Mouse (Mus musculus): ENCODE results near the gene Zc3h12d. TPM values are rescaled to one million over a fixed set of nuclear protein-coding genes. Genes with fewer than 3 reads are reported as not detected.
"Not testable (repeated sequence)": the region's sequence is repeated elsewhere in the genome, so short reads cannot be mapped to it uniquely, and the experiment has no call there.

Zc3h12d gene
- total and polyA plus RNA-seq, 2 experiments from 2014 or later = 0.16 to 0.20 TPM

GRCm38 (mm10) chr10:7870571-7871315, 38.5 kb downstream of the Zc3h12d start:
- H3K4me3 ChIP-seq (ENCODE audit: low read depth, low read length) = no peak overlapping the region
- no peaks in the 10 kb centered on the region for H3K9me3 ChIP-seq (ENCODE audit: low read length)
- H3K4me1 ChIP-seq (ENCODE audit: insufficient read depth, low read length) = 0 out of 2 replicates have a peak, but pooled peaks cover 6% of the 10 kb centered on the region
- TF ChIP-seq CTCF (IDR thresholded peaks at IDR 0.05) = peak; percentile 46
- H3K27me3 ChIP-seq (ENCODE audit: insufficient read depth, low read length) = 0 out of 2 replicates have a peak, but pooled peaks cover 5% of the 10 kb centered on the region
- no peak overlapping the region for H3K9ac ChIP-seq (replicated peaks; ENCODE audit: low read length, poor library complexity, severe bottlenecking)
- WGBS = 68% methylated on average over 11 of the region's 11 CpGs
- DNase-seq (ENCODE audit: low spot score) (peak; percentile 11), ATAC-seq (ENCODE audit: low FRiP score) (no peak)
- H3K36me3 ChIP-seq (ENCODE audit: insufficient read depth, low read length) = no peaks in the 10 kb centered on the region
- no peak overlapping the region for H3K27ac ChIP-seq (ENCODE audit: low read depth, low read length)
- H3K4me2 ChIP-seq (ENCODE audit: low read depth, low read length, poor library complexity, severe bottlenecking) = no peak overlapping the region

DNA sequence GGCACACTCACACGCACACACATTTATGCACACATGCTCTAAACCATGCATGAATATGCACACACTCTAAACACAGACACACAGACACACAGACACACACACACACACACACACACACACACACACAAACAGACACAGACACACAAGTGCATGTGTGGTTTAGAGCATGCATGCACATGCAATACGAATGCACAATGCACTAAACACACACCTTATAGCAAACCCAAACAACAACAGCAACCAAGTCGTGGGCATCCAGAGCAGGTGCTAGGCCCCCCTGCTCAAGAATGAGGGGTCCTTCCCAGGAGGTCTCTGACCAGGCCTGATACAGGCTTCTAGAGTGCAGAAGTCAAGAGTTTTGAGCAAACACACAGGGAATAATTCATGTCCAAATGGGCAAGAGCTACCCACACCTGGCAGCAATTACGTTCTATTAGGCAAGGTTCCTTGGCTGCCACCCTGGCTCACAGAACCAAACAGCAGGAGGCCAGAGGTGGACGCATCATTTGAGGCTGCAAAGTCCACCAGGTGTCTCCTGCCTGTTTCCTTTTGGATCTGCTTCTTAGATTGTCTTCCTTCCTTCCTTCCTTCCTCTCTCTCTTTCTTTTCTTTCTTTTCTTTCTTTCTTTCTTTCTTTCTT, 39.2 kb downstream of the Zc3h12d start:
- no peaks in the 10 kb centered on the region for H3K36me3 ChIP-seq (ENCODE audit: insufficient read depth, low read length)
- H3K9ac ChIP-seq (replicated peaks; ENCODE audit: low read length, poor library complexity, severe bottlenecking) = no peak overlapping the region
- DNase-seq (ENCODE audit: low spot score) (no peak), ATAC-seq (ENCODE audit: low FRiP score) (no peak)
- 0 out of 2 replicates have a peak, but pooled peaks cover 5% of the 10 kb centered on the region for H3K27me3 ChIP-seq (ENCODE audit: insufficient read depth, low read length)
- no peaks in the 10 kb centered on the region for H3K9me3 ChIP-seq (ENCODE audit: low read length)
- H3K4me1 ChIP-seq (ENCODE audit: insufficient read depth, low read length) = 0 out of 2 replicates have a peak, but pooled peaks cover 6% of the 10 kb centered on the region
- no peak overlapping the region for H3K4me2 ChIP-seq (ENCODE audit: low read depth, low read length, poor library complexity, severe bottlenecking)
- TF ChIP-seq CTCF (IDR thresholded peaks at IDR 0.05) = no peak
- no peak overlapping the region for H3K4me3 ChIP-seq (ENCODE audit: low read depth, low read length)
- no peak overlapping the region for H3K27ac ChIP-seq (ENCODE audit: low read depth, low read length)
- WGBS = 90% methylated on average over 5 of the region's 5 CpGs

GRCm38 (mm10) chr10:7874194-7874593, 41.9 kb downstream of the Zc3h12d start:
- no peak for TF ChIP-seq CTCF (IDR thresholded peaks at IDR 0.05)
- Histone ChIP-seq H3K4me2 (ENCODE audit: low read depth, low read length, poor library complexity, severe bottlenecking) (no peak overlapping the region), H3K9me3 (ENCODE audit: low read length) (no peaks in the 10 kb centered on the region), H3K27ac (ENCODE audit: low read depth, low read length) (no peak overlapping the region), H3K36me3 (ENCODE audit: insufficient read depth, low read length) (no peaks in the 10 kb centered on the region), H3K4me3 (ENCODE audit: low read depth, low read length) (no peak overlapping the region), H3K4me1 (ENCODE audit: insufficient read depth, low read length) (no peaks in the 10 kb centered on the region), H3K27me3 (ENCODE audit: insufficient read depth, low read length) (no peaks in the 10 kb centered on the region), H3K9ac (replicated peaks; ENCODE audit: low read length, poor library complexity, severe bottlenecking) (no peak overlapping the region)
- 82% methylated on average over 7 of the region's 7 CpGs for WGBS
- ATAC-seq (ENCODE audit: low FRiP score) (no peak), DNase-seq (ENCODE audit: low spot score) (no peak)

DNA sequence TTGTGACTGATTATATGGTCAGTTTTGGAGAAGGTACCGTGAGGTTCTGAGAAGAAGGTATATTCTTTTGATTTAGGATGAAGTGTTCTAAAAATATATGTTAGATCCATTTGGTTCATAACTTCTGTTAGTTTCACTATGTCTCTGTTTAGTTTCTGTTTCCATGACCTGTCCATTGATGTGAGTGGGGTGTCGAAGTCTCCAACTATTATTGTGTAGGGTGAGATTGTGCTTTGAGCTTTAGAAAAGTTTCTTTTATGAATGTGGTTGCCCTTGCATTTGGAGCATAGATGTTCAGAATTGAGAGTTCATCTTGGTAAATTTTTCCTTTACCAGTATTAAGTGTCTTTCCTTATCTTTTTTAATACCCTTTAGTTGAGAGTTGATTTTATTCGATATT, 48.0 kb downstream of the Zc3h12d start:
- not testable (repeated sequence) for ATAC-seq (ENCODE audit: low FRiP score); H3K9me3 ChIP-seq (ENCODE audit: low read length); DNase-seq (ENCODE audit: low spot score); H3K4me2 ChIP-seq (ENCODE audit: low read depth, low read length, poor library complexity, severe bottlenecking); H3K4me3 ChIP-seq (ENCODE audit: low read depth, low read length); H3K27me3 ChIP-seq (ENCODE audit: insufficient read depth, low read length); H3K27ac ChIP-seq (ENCODE audit: low read depth, low read length); H3K36me3 ChIP-seq (ENCODE audit: insufficient read depth, low read length); H3K9ac ChIP-seq (replicated peaks; ENCODE audit: low read length, poor library complexity, severe bottlenecking); H3K4me1 ChIP-seq (ENCODE audit: insufficient read depth, low read length)
- 89% methylated on average over 3 of the region's 3 CpGs for WGBS

DNA sequence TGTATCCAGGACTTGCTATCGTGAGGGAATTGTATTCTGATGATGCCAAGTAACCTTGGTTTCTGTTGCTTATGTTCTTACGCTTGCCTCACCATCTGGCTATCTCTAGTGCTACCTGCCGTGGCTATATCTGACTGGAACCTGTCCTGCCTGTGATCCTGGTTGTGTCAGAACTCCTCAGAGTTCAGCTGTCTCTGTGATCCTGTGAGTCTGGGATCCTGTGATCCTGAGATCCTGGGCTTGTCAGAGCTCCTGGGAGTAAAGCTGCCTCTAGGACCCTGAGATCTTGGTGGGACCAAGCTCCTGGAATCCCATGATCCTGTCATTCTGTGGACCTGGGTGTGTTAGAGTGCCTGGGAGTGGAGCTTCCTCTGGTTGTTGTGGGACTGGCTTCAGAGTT, 49.7 kb downstream of the Zc3h12d start:
- Histone ChIP-seq H3K4me2 (ENCODE audit: low read depth, low read length, poor library complexity, severe bottlenecking) (no peak overlapping the region), H3K27me3 (ENCODE audit: insufficient read depth, low read length) (no peaks in the 10 kb centered on the region), H3K4me1 (ENCODE audit: insufficient read depth, low read length) (no peaks in the 10 kb centered on the region), H3K9ac (replicated peaks; ENCODE audit: low read length, poor library complexity, severe bottlenecking) (no peak overlapping the region), H3K36me3 (ENCODE audit: insufficient read depth, low read length) (no peaks in the 10 kb centered on the region), H3K27ac (ENCODE audit: low read depth, low read length) (no peak overlapping the region), H3K4me3 (ENCODE audit: low read depth, low read length) (no peak overlapping the region), H3K9me3 (ENCODE audit: low read length) (no peaks in the 10 kb centered on the region)
- WGBS = 88% methylated on average over 3 of the region's 3 CpGs
- no peak for DNase-seq (ENCODE audit: low spot score)
- no peak for ATAC-seq (ENCODE audit: low FRiP score)
- TF ChIP-seq CTCF (IDR thresholded peaks at IDR 0.05) = no peak

- Histone ChIP-seq H3K4me3 (ENCODE audit: low read depth, low read length) (no peak overlapping the region), H3K4me2 (ENCODE audit: low read depth, low read length, poor library complexity, severe bottlenecking) (no peak overlapping the region), H3K27ac (ENCODE audit: low read depth, low read length) (no peak overlapping the region), H3K27me3 (ENCODE audit: insufficient read depth, low read length) (no peaks in the 10 kb centered on the region), H3K9ac (replicated peaks; ENCODE audit: low read length, poor library complexity, severe bottlenecking) (no peak overlapping the region), H3K9me3 (ENCODE audit: low read length) (no peaks in the 10 kb centered on the region), H3K36me3 (ENCODE audit: insufficient read depth, low read length) (no peaks in the 10 kb centered on the region), H3K4me1 (ENCODE audit: insufficient read depth, low read length) (no peaks in the 10 kb centered on the region)
- WGBS = 3% methylated on average over 5 of the region's 5 CpGs
- ATAC-seq (ENCODE audit: low FRiP score) (peak; percentile 77; the same call in 1 of the 2 replicates), DNase-seq (ENCODE audit: low spot score) (peak; percentile 80)
- TF ChIP-seq CTCF (IDR thresholded peaks at IDR 0.05) = peak; percentile 100
These were observed 51.3 kb downstream of the Zc3h12d start for GRCm38 (mm10) chr10:7883524-7883923.

Data from midbrain, postnatal 0 days (tissue).